Mouse (Mus musculus) stomach, embryonic 16.5 days (tissue): ENCODE measurements around the gene Cdx2. TPM values are rescaled to one million over a fixed set of nuclear protein-coding genes. Genes with fewer than 3 reads are reported as not detected.

Experiments used
- ATAC-seq: fragments of 200-750 bp; cut with Nextera tagmentation; 2 replicates; pipeline ENCODE4 v1.8.0; 2017; ENCODE audit warnings: moderate number of reproducible peaks, moderate TSS enrichment; ENCODE audit not compliant: insufficient read depth, low FRiP score
- H3K27ac ChIP-seq: fragments of 300-500 bp; sonication (generic); 2 replicates; pipeline ENCODE4 v1.5.1; 2014; ENCODE audit warnings: low read length
- H3K27me3 ChIP-seq: fragments of 300-500 bp; sonication (generic); 2 replicates; pipeline ENCODE4 v1.6.1; 2014; ENCODE audit warnings: low read length, control low read depth, mixed read lengths; ENCODE audit not compliant: control insufficient read depth, insufficient read depth
- H3K36me3 ChIP-seq: fragments of 300-500 bp; sonication (generic); 2 replicates; pipeline ENCODE4 v1.6.1; 2014; ENCODE audit warnings: low read length; ENCODE audit not compliant: control insufficient read depth, insufficient read depth
- H3K4me1 ChIP-seq: fragments of 300-500 bp; sonication (generic); 2 replicates; pipeline ENCODE4 v1.6.1; 2014; ENCODE audit warnings: low read length, control low read depth, mixed read lengths; ENCODE audit not compliant: control insufficient read depth, insufficient read depth
- H3K4me2 ChIP-seq: fragments of 300-500 bp; sonication (generic); 2 replicates; pipeline ENCODE4 v1.6.1; 2014; ENCODE audit warnings: low read depth, low read length, mixed read lengths
- H3K4me3 ChIP-seq: fragments of 300-500 bp; sonication (generic); replicated peaks from 2 replicates; pipeline ENCODE4 v1.5.1; 2014; ENCODE audit warnings: mild to moderate bottlenecking, low read length
- H3K9ac ChIP-seq: fragments of 300-500 bp; sonication (generic); 2 replicates; pipeline ENCODE4 v1.6.1; 2014; ENCODE audit warnings: low read length
- H3K9me3 ChIP-seq: fragments of 300-500 bp; sonication (generic); replicated peaks from 2 replicates; pipeline ENCODE4 v1.6.1; 2016; ENCODE audit warnings: low read length, control low read depth; ENCODE audit not compliant: control insufficient read depth
- WGBS: fragments of 180-500 bp; shearing (Covaris S2); extraction: QIAGEN DNeasy Blood & Tissue Kit; methylation state at CpG from one replicate; pipeline ENCODE4 v1.1.7; 2014; 5-methylcytosine and 5-hydroxymethylcytosine counted together
- microRNA-seq: library from miRNA; unstranded; fragments of <30 nt; microRNA quantifications from one replicate; pipeline ENCODE4, GENCODE M21; 2016
- polyA plus RNA-seq: library from polyadenylated mRNA; unstranded; fragments of >200 nt; fragmentation: Nextera tagmentation; extraction: Ambion mirVana; gene quantifications from 2 replicates; pipeline ENCODE4 v1.2.1, GENCODE M21; 2015

Cdx2 gene
- polyA plus RNA-seq, 1 experiment from 2014 or later = 3.4 TPM

DNA sequence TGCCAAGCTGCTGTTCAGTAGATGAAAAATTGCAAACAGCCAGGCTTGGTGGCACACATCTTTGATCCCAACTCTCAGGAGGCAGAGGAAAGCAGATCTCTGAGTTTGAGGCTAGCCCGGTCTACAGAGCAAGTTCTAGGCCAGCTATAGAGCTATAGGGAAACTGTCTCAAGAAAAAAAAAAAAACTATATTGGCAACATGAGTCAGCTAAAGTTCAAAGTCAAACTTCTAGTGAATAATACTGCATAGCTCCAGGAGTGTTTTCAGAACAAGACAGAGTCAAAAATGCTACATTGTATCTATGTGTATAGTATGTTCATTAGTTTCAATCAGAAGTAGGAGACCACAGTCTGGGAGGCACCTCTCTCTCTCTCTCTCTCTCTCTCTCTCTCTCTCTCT, 46.9 kb downstream of the Cdx2 start:
- Histone ChIP-seq H3K4me1 (no peaks in the 10 kb centered on the region), H3K9ac (no peak overlapping the region), H3K36me3 (no peaks in the 10 kb centered on the region), H3K27me3 (peaks cover 4% of the 10 kb centered on the region; the same call in 1 of the 2 replicates), H3K4me3 (no peak overlapping the region), H3K4me2 (no peak overlapping the region), H3K27ac (no peak overlapping the region), H3K9me3 (no peaks in the 10 kb centered on the region)
- 78% methylated on average over 1 of the region's 1 CpGs for WGBS
- ATAC-seq = no peak

Small RNAs within 50 kb of the gene (microRNA-seq; reads per million reads assigned to microRNA genes)
- gene Mir7k = not detected

Other genes starting within 250 kb of the Cdx2 start
- 18.3 and 20.5 TPM in 2 replicates for gene Lnx2, start 230.7 kb downstream of the Cdx2 start, polyA plus RNA-seq
- 142 and 145 TPM in 2 replicates for gene Polr1d, start 230.2 kb downstream of the Cdx2 start, polyA plus RNA-seq
- gene Gsx1, start 118.6 kb downstream of the Cdx2 start, polyA plus RNA-seq = not detected in 2 replicates
- 7.5 and 8.1 TPM in 2 replicates for gene Pdx1, start 37.3 kb downstream of the Cdx2 start, polyA plus RNA-seq
- 0.31 TPM in 1 of 2 replicates, not detected in the other for gene Urad, start 15.2 kb upstream of the Cdx2 start, polyA plus RNA-seq
- 0.24 and 0.59 TPM in 2 replicates for gene Flt3, start 93.2 kb upstream of the Cdx2 start, polyA plus RNA-seq
- 61.5 and 67.9 TPM in 2 replicates for gene Pan3, start 122.9 kb upstream of the Cdx2 start, polyA plus RNA-seq